Mouse (Mus musculus): Measurements from ENCODE around the gene Aspdh.

GRCm38 (mm10) chr7:44501563-44502115 lies 36.4 kb downstream of the Aspdh start:
- TF ChIP-seq POLR2A (IDR thresholded peaks at IDR 0.05; ENCODE audit: insufficient read depth, low read depth, low read length) (no peak), EP300 (IDR thresholded peaks at IDR 0.05; ENCODE audit: insufficient read depth, low read depth, low read length) (0 out of 2 replicates have a peak, but pooled peaks have one; percentile 34)

Measured in heart, adult 2 months (tissue).